Mouse (Mus musculus) bone marrow, adult 2 months (tissue): ENCODE results near the gene Ctss.
"Not testable (repeated sequence)": the region's sequence is repeated elsewhere in the genome, so short reads cannot be mapped to it uniquely, and the experiment has no call there.

Experiments
- CTCF ChIP-seq: fragments of 200-500 bp; IDR thresholded peaks from 2 replicates; pipeline ENCODE4 v1.5.1; 2011; ENCODE audit warnings: low read length, control low read depth; ENCODE audit not compliant: control insufficient read depth, insufficient read depth
- POLR2A ChIP-seq: fragments of 200-500 bp; IDR thresholded peaks from 2 replicates; pipeline ENCODE4 v1.6.1; 2011; ENCODE audit warnings: low read depth, mild to moderate bottlenecking, control low read depth, low read length, borderline replicate concordance; ENCODE audit not compliant: control insufficient read depth

DNA sequence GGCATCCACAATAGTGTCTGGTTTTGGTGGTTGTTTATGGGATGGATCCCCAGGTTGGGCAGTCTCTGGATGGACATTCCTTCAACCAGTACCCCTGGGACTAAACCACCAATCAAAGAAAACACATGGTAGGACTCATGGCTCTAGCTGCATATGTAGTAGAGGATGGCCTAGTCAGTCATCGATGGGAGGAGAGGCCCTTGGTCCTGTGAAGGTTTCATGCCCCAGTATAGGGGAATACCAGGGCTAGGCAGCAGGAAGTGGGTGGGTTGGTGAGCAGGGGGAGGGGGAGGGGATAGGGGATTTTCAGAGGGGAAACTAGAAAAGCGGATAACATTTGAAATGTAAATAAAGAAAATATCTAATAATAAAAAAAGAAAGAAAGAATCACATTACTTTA, 14.6 kb downstream of the Ctss start:
- TF ChIP-seq CTCF, POLR2A: not testable (repeated sequence)
